In the genomic region with DNA sequence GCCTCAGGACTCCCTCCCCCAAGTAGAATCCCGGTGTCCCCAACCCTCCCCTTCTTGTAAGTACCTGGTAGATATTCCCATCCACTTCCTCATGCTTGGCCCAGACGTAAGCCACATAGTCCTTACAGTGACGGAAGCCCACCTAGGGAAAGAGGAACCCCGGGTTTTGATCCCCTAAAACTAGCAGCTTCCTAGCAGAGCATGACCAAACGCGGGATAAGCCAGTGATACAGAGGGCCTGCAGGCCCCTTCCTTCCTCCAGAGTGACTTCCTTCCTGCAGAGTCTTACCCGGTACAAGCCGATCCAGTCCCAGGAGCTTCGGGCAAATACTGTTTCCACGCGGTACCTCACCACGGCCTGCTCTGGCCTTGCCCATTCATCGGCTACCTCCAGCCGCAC, we compare ENCODE assay signal across 27 mouse cellular contexts. TPM values are rescaled to one million over a fixed set of nuclear protein-coding genes. Genes with fewer than 3 reads are reported as not detected.
DNase-seq lines count a peak whose midpoint lies in the region; ATAC-seq and TF ChIP-seq lines count a peak whose summit lies in the region.
"Had no signal": no experiment of that assay in that cellular context is flagged by ENCODE, and none has a peak within 500 bp of the region (broad histone marks: within the 10 kb centered on the region; RNA-seq: fewer than 3 reads in every experiment).

No protein-coding gene starts in this region.

- no peak for TF ChIP-seq CTCF in layer of hippocampus, adult 2 months (conservative IDR thresholded peaks at IDR 0.05)
- TF ChIP-seq CTCF in E14TG2a.4 (conservative IDR thresholded peaks at IDR 0.05; ENCODE audit: low read length) = no peak

- no peaks in the 10 kb centered on the region for H3K9me3 ChIP-seq in E14TG2a.4 (ENCODE audit: low read length)
- H3K9me3 ChIP-seq: embryonic facial prominence, embryonic 12.5 days; embryonic facial prominence, embryonic 15.5 days; heart, embryonic 15.5 days; hindbrain, embryonic 13.5 days; intestine, embryonic 15.5 days had no signal

- H3K4me1 ChIP-seq in E14TG2a.4 (replicated peaks; ENCODE audit: low read depth, low read length) = peaks cover 60% of the 10 kb centered on the region
- H3K4me1 ChIP-seq: embryonic facial prominence, embryonic 12.5 days; embryonic facial prominence, embryonic 15.5 days; hindbrain, embryonic 13.5 days; intestine, embryonic 15.5 days had no signal

- DNase-seq in cerebellum, adult 9-11 months = peak; percentile 23
- DNase-seq in cerebellum, adult 18-20 months = no peak
- no peak for DNase-seq in layer of hippocampus, adult 2 months (ENCODE audit: low spot score in 2 of 2)
- no peak for DNase-seq in layer of hippocampus, postnatal 36 days
- no peak for DNase-seq in left cerebral cortex, postnatal 10 days (ENCODE audit: extremely low spot score in 1 of 2, low spot score in 2 of 2)
- DNase-seq in lung, postnatal 14 days = no peak
- DNase-seq: adrenal gland, adult 2 months; adrenal gland, postnatal 14 days; cerebellum, adult 11 months; cerebellum, adult 8-10 months; cerebellum, postnatal 14 days; forebrain, postnatal 0 days; gastrocnemius, adult 2 months; gastrocnemius, postnatal 14 days; heart, adult 18-20 months; heart, postnatal 10 days; heart, postnatal 4 days had no signal

- intact Hi-C loops in left cerebral cortex, postnatal 10 days (cut with DNase I) = no loop called here

- no peaks in the 10 kb centered on the region for H3K36me3 ChIP-seq in E14TG2a.4 (ENCODE audit: insufficient read depth, low read length)
- H3K36me3 ChIP-seq: embryonic facial prominence, embryonic 12.5 days; embryonic facial prominence, embryonic 15.5 days; heart, embryonic 15.5 days; hindbrain, embryonic 13.5 days; intestine, embryonic 15.5 days had no signal

- H3K4me3 ChIP-seq in layer of hippocampus, adult 2 months = no peak overlapping the region
- H3K4me3 ChIP-seq in E14TG2a.4 (replicated peaks; ENCODE audit: low read length) = peak overlapping the region; percentile 57
- H3K4me3 ChIP-seq: embryonic facial prominence, embryonic 12.5 days; embryonic facial prominence, embryonic 15.5 days; gastrocnemius, adult 2 months; heart, embryonic 15.5 days; hindbrain, embryonic 13.5 days; intestine, embryonic 15.5 days had no signal

- peaks cover 41% of the 10 kb centered on the region for H3K27me3 ChIP-seq in E14TG2a.4 (ENCODE audit: insufficient read depth, low read length)
- H3K27me3 ChIP-seq: embryonic facial prominence, embryonic 15.5 days; heart, embryonic 15.5 days; hindbrain, embryonic 13.5 days; intestine, embryonic 15.5 days had no signal

- peak overlapping the region; percentile 54; the same call in 1 of the 2 replicates for H3K27ac ChIP-seq in layer of hippocampus, adult 2 months
- H3K27ac ChIP-seq: embryonic facial prominence, embryonic 12.5 days; embryonic facial prominence, embryonic 15.5 days; gastrocnemius, adult 2 months; heart, embryonic 15.5 days; hindbrain, embryonic 13.5 days; intestine, embryonic 15.5 days had no signal

- peak; percentile 9 to 38; a peak in 1 of 4 replicates for ATAC-seq in hematopoietic stem cell, adult 5-6 weeks (replicated peaks in 1 of 2; ENCODE audit: insufficient read depth in 1 of 2, low FRiP score in 2 of 2, low TSS enrichment in 1 of 2, low read depth in 1 of 2, poor library complexity in 2 of 2, severe bottlenecking in 2 of 2)
- ATAC-seq: forebrain, embryonic 14.5 days; forebrain, postnatal 0 days; hindbrain, embryonic 16.5 days had no signal

RNA-seq across cellular contexts. Expression of gene Pla2g3, which starts 7.4 kb away (rescaled TPM):
- 1 to 10 TPM; 2.1 to 2.3 TPM for total RNA-seq in layer of hippocampus, adult 2 months (2021)
- total RNA-seq in layer of hippocampus, postnatal 36 days (2021) = 1 to 10 TPM; 1.4 to 2.5 TPM
- not detected in 2 replicates for total RNA-seq in hematopoietic stem cell, adult 5-6 weeks (2017)
- 10 to 100 TPM in 1 of 2 experiments, 1 to 10 TPM in 1; 6.9 to 19.4 TPM for total RNA-seq in left cerebral cortex, postnatal 10 days (2021)
- total RNA-seq: CH12.LX; gastrocnemius, adult 2 months had no signal

RNA-seq across cellular contexts. Expression of gene Inpp5j, which starts 9.1 kb away (rescaled TPM):
- 10 to 100 TPM; 87.1 to 97.1 TPM for total RNA-seq in layer of hippocampus, adult 2 months (2021)
- total RNA-seq in layer of hippocampus, postnatal 36 days (2021) = 10 to 100 TPM; 73.7 to 95.8 TPM
- 0.19 TPM in 1 of 2 replicates, not detected in the other for total RNA-seq in hematopoietic stem cell, adult 5-6 weeks (2017)
- total RNA-seq in left cerebral cortex, postnatal 10 days (2021) = 10 to 100 TPM; 34.7 to 40.4 TPM
- total RNA-seq: CH12.LX had no signal

RNA-seq across cellular contexts. Expression of gene Selenom, which starts 19.0 kb away (rescaled TPM):
- 100 to 1,000 TPM; 199 to 202 TPM for total RNA-seq in layer of hippocampus, adult 2 months (2021)
- total RNA-seq in layer of hippocampus, postnatal 36 days (2021) = 100 to 1,000 TPM; 187 to 193 TPM
- total RNA-seq in hematopoietic stem cell, adult 5-6 weeks (2017) = 4.8 and 7.6 TPM in 2 replicates
- total RNA-seq in left cerebral cortex, postnatal 10 days (2021) = 100 to 1,000 TPM; 198 TPM

RNA-seq across cellular contexts. Expression of gene Rnf185, which starts 43.3 kb away (rescaled TPM):
- total RNA-seq in layer of hippocampus, adult 2 months (2021) = 10 to 100 TPM; 26.6 to 29.1 TPM
- total RNA-seq in layer of hippocampus, postnatal 36 days (2021) = 10 to 100 TPM; 25.6 to 27.4 TPM
- 10.9 and 15.6 TPM in 2 replicates for total RNA-seq in hematopoietic stem cell, adult 5-6 weeks (2017)
- total RNA-seq in left cerebral cortex, postnatal 10 days (2021) = 10 to 100 TPM; 22.2 TPM

RNA-seq across cellular contexts. Expression of gene Smtn, which starts 44.9 kb away (rescaled TPM):
- 10 to 100 TPM in 1 of 2 experiments, 1 to 10 TPM in 1; 7.4 to 10.3 TPM for total RNA-seq in layer of hippocampus, adult 2 months (2021)
- 10 to 100 TPM in 1 of 2 experiments, 1 to 10 TPM in 1; 7.0 to 11.8 TPM for total RNA-seq in layer of hippocampus, postnatal 36 days (2021)
- total RNA-seq in hematopoietic stem cell, adult 5-6 weeks (2017) = 6.9 and 9.8 TPM in 2 replicates
- 10 to 100 TPM; 11.8 to 14.6 TPM for total RNA-seq in left cerebral cortex, postnatal 10 days (2021)

Comparison
In these comparisons a context has a peak if more than half of its experiments do, and no peak if none do; other contexts are left out.
1. RNA of gene Inpp5j, which starts 9.1 kb away (total RNA-seq): 87.1 to 97.1 TPM in layer of hippocampus, adult 2 months, 73.7 to 95.8 TPM in layer of hippocampus, postnatal 36 days and 34.7 to 40.4 TPM in left cerebral cortex, postnatal 10 days; 0.19 TPM in hematopoietic stem cell, adult 5-6 weeks; every median in the first group is over 10 times any median in the second.
2. RNA of gene Selenom, which starts 19.0 kb away (total RNA-seq): 199 to 202 TPM in layer of hippocampus, adult 2 months, 198 TPM in left cerebral cortex, postnatal 10 days and 187 to 193 TPM in layer of hippocampus, postnatal 36 days; 4.8 to 7.6 TPM in hematopoietic stem cell, adult 5-6 weeks; every median in the first group is over 10 times any median in the second.